Mouse (Mus musculus): Measurements from ENCODE around the gene Cfap43. TPM values are rescaled to one million over a fixed set of nuclear protein-coding genes. Genes with fewer than 3 reads are reported as not detected.

Gene Cfap43
- polyA plus RNA-seq, 1 experiment = not detected

DNA sequence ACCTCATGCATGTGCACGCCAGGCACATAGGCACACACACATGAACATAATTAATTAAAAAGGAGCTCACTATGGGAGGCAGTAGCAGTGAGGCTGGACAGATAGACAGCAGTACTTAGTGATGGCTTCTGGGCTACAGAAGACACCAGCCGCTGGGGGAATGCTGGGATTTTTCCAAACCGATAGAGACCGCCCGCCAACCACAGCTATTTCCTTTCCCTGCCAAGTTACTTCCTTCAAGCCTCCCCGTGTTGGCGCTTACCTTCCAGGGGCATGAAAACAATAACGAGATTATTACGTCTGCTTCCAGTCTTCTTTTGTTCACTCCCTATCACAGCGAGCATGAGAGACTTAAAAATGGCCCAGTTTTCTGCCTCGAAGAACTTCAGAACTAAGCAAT is 222.0 kb downstream of the Cfap43 start:
- Histone ChIP-seq H3K4me3 (ENCODE audit: extremely low read depth, insufficient read depth, insufficient read length) (no peak overlapping the region), H3K36me3 (ENCODE audit: control insufficient read depth, insufficient read depth, low read length) (no peaks in the 10 kb centered on the region), H3K27me3 (ENCODE audit: control insufficient read depth, insufficient read depth, low read length) (no peaks in the 10 kb centered on the region), H3K27ac (ENCODE audit: insufficient read depth, low read length) (no peak overlapping the region), H3K4me1 (ENCODE audit: control insufficient read depth, insufficient read depth, insufficient read length) (no peaks in the 10 kb centered on the region)
- TF ChIP-seq POLR2A (IDR thresholded peaks at IDR 0.05; ENCODE audit: low read depth, low read length) = no peak
- TF ChIP-seq CTCF (IDR thresholded peaks at IDR 0.05; ENCODE audit: extremely low read depth, insufficient read depth, insufficient read length, insufficient replicate concordance) = no peak
- 20% methylated on average over 11 of the region's 11 CpGs for WGBS
- no peak for DNase-seq (ENCODE audit: low read depth in 1 of 2, low spot score in 2 of 2)

DNA sequence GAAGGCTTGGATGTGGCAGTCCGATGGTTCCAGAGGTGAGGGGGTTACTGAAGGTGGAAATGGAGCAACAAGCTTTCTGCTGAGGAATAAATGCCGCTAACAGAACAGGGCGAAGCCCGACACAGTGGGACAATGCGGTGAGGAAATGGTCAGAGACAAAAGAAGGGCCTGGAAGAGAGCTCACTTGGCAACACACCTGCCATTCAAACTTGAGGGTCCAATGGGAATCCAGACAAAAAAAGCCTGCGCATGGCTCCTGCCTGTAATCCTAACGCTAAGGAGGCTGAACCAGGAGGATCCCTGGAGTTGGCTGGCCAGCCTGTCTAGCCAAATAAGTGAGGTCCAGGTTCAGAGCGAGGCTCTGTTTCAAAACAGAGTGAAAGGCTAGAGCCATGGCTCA is 222.7 kb downstream of the Cfap43 start:
- no peak overlapping the region for H3K27ac ChIP-seq (ENCODE audit: insufficient read depth, low read length)
- no peak overlapping the region for H3K4me3 ChIP-seq (ENCODE audit: extremely low read depth, insufficient read depth, insufficient read length)
- TF ChIP-seq POLR2A (IDR thresholded peaks at IDR 0.05; ENCODE audit: low read depth, low read length) (no peak), CTCF (IDR thresholded peaks at IDR 0.05; ENCODE audit: extremely low read depth, insufficient read depth, insufficient read length, insufficient replicate concordance) (no peak)
- DNase-seq (ENCODE audit: low read depth in 1 of 2, low spot score in 2 of 2) = no peak
- no peaks in the 10 kb centered on the region for H3K36me3 ChIP-seq (ENCODE audit: control insufficient read depth, insufficient read depth, low read length)
- H3K27me3 ChIP-seq (ENCODE audit: control insufficient read depth, insufficient read depth, low read length) = no peaks in the 10 kb centered on the region
- H3K4me1 ChIP-seq (ENCODE audit: control insufficient read depth, insufficient read depth, insufficient read length) = no peaks in the 10 kb centered on the region
- WGBS = 91% methylated on average over 8 of the region's 8 CpGs

DNA sequence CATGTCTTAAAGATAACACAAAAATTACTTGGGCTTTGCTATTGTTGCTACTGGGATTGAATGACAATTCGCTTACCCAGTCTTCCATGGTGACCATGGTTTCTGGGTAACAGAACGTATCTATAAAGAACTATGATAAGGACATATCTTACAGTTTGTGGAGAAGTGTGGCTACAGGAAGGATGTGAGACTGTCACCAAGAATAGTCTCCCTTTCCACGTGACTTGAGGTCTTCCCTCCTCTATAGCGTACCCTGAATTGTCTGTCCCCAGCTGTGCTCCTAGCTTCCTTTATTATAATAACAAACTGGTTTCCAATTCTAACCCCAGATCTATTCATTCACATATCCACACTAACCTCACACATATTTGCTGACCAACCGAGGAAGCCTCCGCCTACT is 223.4 kb downstream of the Cfap43 start:
- H3K27me3 ChIP-seq (ENCODE audit: control insufficient read depth, insufficient read depth, low read length) = no peaks in the 10 kb centered on the region

DNA sequence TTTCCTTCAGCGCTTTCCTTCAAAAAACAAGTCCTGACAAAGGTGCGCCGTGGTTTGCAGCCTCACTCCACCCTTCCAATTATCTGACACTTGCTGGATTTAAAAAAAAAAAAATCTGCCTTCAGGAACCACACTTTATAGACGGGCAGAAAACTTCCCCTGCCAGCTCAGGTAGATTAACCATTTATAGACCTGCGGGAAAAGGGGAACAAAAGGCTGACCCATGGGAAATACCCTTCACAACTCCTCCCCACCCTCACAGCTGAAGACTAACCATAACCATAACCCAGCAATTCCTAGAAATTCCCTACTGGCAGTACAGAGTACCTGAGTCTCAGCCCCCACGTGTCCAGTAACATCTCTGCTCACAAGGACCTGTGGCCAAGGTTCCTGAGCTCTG is 227.1 kb downstream of the Cfap43 start, which contains the start of gene Col17a1:
Col17a1 (minus strand) TSS at position 101 of the 400 bp plus-strand sequence.
- 51% methylated on average over 6 of the region's 6 CpGs for WGBS
- no peaks in the 10 kb centered on the region for H3K27me3 ChIP-seq (ENCODE audit: control insufficient read depth, insufficient read depth, low read length)
- no peak within 1 kb of the TSS for H3K4me3 ChIP-seq (ENCODE audit: extremely low read depth, insufficient read depth, insufficient read length)
- H3K36me3 ChIP-seq (ENCODE audit: control insufficient read depth, insufficient read depth, low read length) = no peaks in the 10 kb centered on the region
- no peak for DNase-seq (ENCODE audit: low read depth in 1 of 2, low spot score in 2 of 2)
- TF ChIP-seq CTCF (IDR thresholded peaks at IDR 0.05; ENCODE audit: extremely low read depth, insufficient read depth, insufficient read length, insufficient replicate concordance) = no peak
- no peak for TF ChIP-seq POLR2A (IDR thresholded peaks at IDR 0.05; ENCODE audit: low read depth, low read length)
- H3K27ac ChIP-seq (ENCODE audit: insufficient read depth, low read length) = no peak within 1 kb of the TSS
- H3K4me1 ChIP-seq (ENCODE audit: control insufficient read depth, insufficient read depth, insufficient read length) = no peaks in the 10 kb centered on the region

More for the DNA sequence above, 223.4 kb downstream of the Cfap43 start:
- Histone ChIP-seq H3K36me3 (ENCODE audit: control insufficient read depth, insufficient read depth, low read length) (no peaks in the 10 kb centered on the region), H3K4me1 (ENCODE audit: control insufficient read depth, insufficient read depth, insufficient read length) (no peaks in the 10 kb centered on the region), H3K4me3 (ENCODE audit: extremely low read depth, insufficient read depth, insufficient read length) (no peak overlapping the region), H3K27ac (ENCODE audit: insufficient read depth, low read length) (no peak overlapping the region)
- 26% methylated on average over 6 of the region's 6 CpGs for WGBS
- no peak for DNase-seq (ENCODE audit: low read depth in 1 of 2, low spot score in 2 of 2)
- TF ChIP-seq CTCF (IDR thresholded peaks at IDR 0.05; ENCODE audit: extremely low read depth, insufficient read depth, insufficient read length, insufficient replicate concordance) (no peak), POLR2A (IDR thresholded peaks at IDR 0.05; ENCODE audit: low read depth, low read length) (no peak)

DNA sequence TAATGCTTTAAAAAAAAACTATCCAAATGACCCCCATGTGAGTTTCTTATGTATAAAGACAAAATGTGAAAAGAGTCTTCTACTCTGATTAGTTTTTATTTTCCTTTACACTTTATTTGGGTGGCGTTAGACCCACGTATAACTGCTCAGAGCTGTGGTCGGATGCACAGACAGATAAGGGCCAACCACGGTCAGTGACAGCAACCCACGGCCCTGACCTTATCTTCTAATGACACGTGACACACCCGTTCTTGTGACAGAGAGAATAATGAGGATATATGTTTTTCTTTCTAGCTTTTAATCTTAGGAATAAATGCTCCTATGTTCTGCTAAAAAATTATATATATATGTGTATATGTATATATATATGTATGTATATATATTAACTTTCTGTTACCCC is 229.5 kb downstream of the Cfap43 start:
- Histone ChIP-seq H3K4me3 (ENCODE audit: extremely low read depth, insufficient read depth, insufficient read length) (no peak overlapping the region), H3K27me3 (ENCODE audit: control insufficient read depth, insufficient read depth, low read length) (no peaks in the 10 kb centered on the region), H3K27ac (ENCODE audit: insufficient read depth, low read length) (no peak overlapping the region), H3K4me1 (ENCODE audit: control insufficient read depth, insufficient read depth, insufficient read length) (no peaks in the 10 kb centered on the region), H3K36me3 (ENCODE audit: control insufficient read depth, insufficient read depth, low read length) (no peaks in the 10 kb centered on the region)
- WGBS = 63% methylated on average over 7 of the region's 7 CpGs
- DNase-seq (ENCODE audit: low read depth in 1 of 2, low spot score in 2 of 2) = no peak
- no peak for TF ChIP-seq POLR2A (IDR thresholded peaks at IDR 0.05; ENCODE audit: low read depth, low read length)
- no peak for TF ChIP-seq CTCF (IDR thresholded peaks at IDR 0.05; ENCODE audit: extremely low read depth, insufficient read depth, insufficient read length, insufficient replicate concordance)

Other genes with a start within 250 kb of the Cfap43 start
- gene Col17a1, start 227.2 kb downstream of the Cfap43 start, polyA plus RNA-seq (2012; rRNA removed) = 1.7 and 1.9 TPM in 2 replicates
- 16.4 and 24.5 TPM in 2 replicates for gene Sfr1, start 187.6 kb downstream of the Cfap43 start, polyA plus RNA-seq (2012; rRNA removed)
- gene Gsto1, start 64.3 kb downstream of the Cfap43 start, polyA plus RNA-seq (2012; rRNA removed) = 23.0 and 24.5 TPM in 2 replicates
- 0.13 and 0.32 TPM in 2 replicates for gene Gsto2, start 53.8 kb downstream of the Cfap43 start, polyA plus RNA-seq (2012; rRNA removed)
- gene Itprip, start within 50 bp of the Cfap43 start, polyA plus RNA-seq (2012; rRNA removed) = 16.9 and 21.1 TPM in 2 replicates
- not detected in 2 replicates for gene Cfap58, start 18.4 kb upstream of the Cfap43 start, polyA plus RNA-seq (2012; rRNA removed)